In the genomic region with DNA sequence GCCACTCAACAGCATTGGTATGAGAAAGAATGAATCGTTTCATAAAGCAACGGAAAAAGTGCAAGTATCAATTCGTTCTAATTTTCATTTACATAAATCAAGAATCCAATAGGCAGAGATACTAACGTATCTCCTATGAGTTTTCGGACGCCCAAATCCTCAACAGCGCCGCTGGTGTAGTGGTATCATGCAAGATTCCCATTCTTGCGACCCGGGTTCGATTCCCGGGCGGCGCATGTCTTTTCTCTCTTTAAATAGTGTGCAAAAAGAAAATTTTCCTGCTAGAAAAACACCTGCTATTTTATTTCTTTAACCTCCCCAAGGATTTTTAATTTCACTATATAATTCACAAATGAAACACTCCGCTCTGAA, we compare ENCODE assay signal across 8 mouse cellular contexts. TPM values are rescaled to one million over a fixed set of nuclear protein-coding genes. Genes with fewer than 3 reads are reported as not detected.
A peak's percentile ranks its signal among the peaks of the same experiment; 100 is the strongest.
DNase-seq lines count a peak whose midpoint lies in the region; ATAC-seq and TF ChIP-seq lines count a peak whose summit lies in the region.

No protein-coding gene starts in this region.

- peak; percentile 83 for DNase-seq in adrenal gland, postnatal 25 days
- peak; percentile 91 for DNase-seq in kidney, postnatal 10 days
- DNase-seq in neural tube, embryonic 10.5 days (ENCODE audit: extremely low spot score, low spot score) = peak; percentile 90
- DNase-seq in testis, postnatal 10 days (ENCODE audit: low spot score) = peak; percentile 91

- peak overlapping the region; percentile 98 for H3K9ac ChIP-seq in embryonic facial prominence, embryonic 12.5 days
- H3K9ac ChIP-seq in heart, embryonic 13.5 days = peak overlapping the region; percentile 98
- H3K9ac ChIP-seq in liver, embryonic 12.5 days = peak overlapping the region; percentile 96

- peak overlapping the region; percentile 100 for H3K27ac ChIP-seq in embryonic facial prominence, embryonic 12.5 days
- H3K27ac ChIP-seq in heart, embryonic 13.5 days (replicated peaks) = peak overlapping the region; percentile 100
- peak overlapping the region; percentile 96 for H3K27ac ChIP-seq in liver, embryonic 12.5 days

- ATAC-seq in embryonic facial prominence, embryonic 12.5 days (ENCODE audit: insufficient number of reproducible peaks, insufficient read depth, low FRiP score, low TSS enrichment) = no peak
- no peak for ATAC-seq in heart, embryonic 13.5 days (ENCODE audit: extremely low read depth, insufficient number of reproducible peaks, low FRiP score, low TSS enrichment)
- ATAC-seq in liver, embryonic 12.5 days = peak; percentile 73

- WGBS in embryonic facial prominence, embryonic 12.5 days = under 1% methylated on average over 15 of the region's 15 CpGs
- under 1% methylated on average over 15 of the region's 15 CpGs for WGBS in heart, embryonic 13.5 days
- WGBS in liver, embryonic 12.5 days (ENCODE audit: insufficient replicate concordance) = under 1% methylated on average over 15 of the region's 15 CpGs

- TF ChIP-seq CTCF in C2C12 (IDR thresholded peaks at IDR 0.05; ENCODE audit: control insufficient read depth, insufficient read depth, insufficient read length) = no peak

- no peaks in the 10 kb centered on the region for H3K9me3 ChIP-seq in embryonic facial prominence, embryonic 12.5 days
- no peaks in the 10 kb centered on the region for H3K9me3 ChIP-seq in heart, embryonic 13.5 days
- H3K9me3 ChIP-seq in liver, embryonic 12.5 days (replicated peaks) = no peaks in the 10 kb centered on the region

- no peaks in the 10 kb centered on the region for H3K27me3 ChIP-seq in C2C12 (ENCODE audit: control insufficient read depth, insufficient read depth, insufficient read length)
- no peaks in the 10 kb centered on the region for H3K27me3 ChIP-seq in embryonic facial prominence, embryonic 12.5 days
- H3K27me3 ChIP-seq in heart, embryonic 13.5 days (replicated peaks) = peaks cover 5% of the 10 kb centered on the region
- no peaks in the 10 kb centered on the region for H3K27me3 ChIP-seq in liver, embryonic 12.5 days (replicated peaks)

- H3K4me3 ChIP-seq in C2C12 (ENCODE audit: insufficient read depth, poor library complexity, severe bottlenecking) = peak overlapping the region; percentile 91
- peak overlapping the region; percentile 83 for H3K4me3 ChIP-seq in embryonic facial prominence, embryonic 12.5 days
- H3K4me3 ChIP-seq in heart, embryonic 13.5 days = peak overlapping the region; percentile 84
- H3K4me3 ChIP-seq in liver, embryonic 12.5 days = peak overlapping the region; percentile 98

- H3ac ChIP-seq in C2C12 (ENCODE audit: control insufficient read depth, insufficient read length, low read depth) = no peak overlapping the region

- peak overlapping the region; percentile 39 for H3K4me2 ChIP-seq in embryonic facial prominence, embryonic 12.5 days (replicated peaks)
- H3K4me2 ChIP-seq in heart, embryonic 13.5 days = peak overlapping the region; percentile 72
- H3K4me2 ChIP-seq in liver, embryonic 12.5 days = peak overlapping the region; percentile 80

- H3K79me2 ChIP-seq in C2C12 (ENCODE audit: control insufficient read depth, insufficient read depth) = peaks cover 46% of the 10 kb centered on the region

- H3K4me1 ChIP-seq in embryonic facial prominence, embryonic 12.5 days = peaks cover 8% of the 10 kb centered on the region; the same call in 1 of the 2 replicates
- peaks cover 23% of the 10 kb centered on the region for H3K4me1 ChIP-seq in heart, embryonic 13.5 days
- H3K4me1 ChIP-seq in liver, embryonic 12.5 days = peaks cover 41% of the 10 kb centered on the region

- peaks cover 40% of the 10 kb centered on the region for H3K79me3 ChIP-seq in C2C12 (ENCODE audit: low read depth)

- H3K36me3 ChIP-seq in C2C12 (ENCODE audit: control insufficient read depth, insufficient read depth) = peaks cover 13% of the 10 kb centered on the region
- peaks cover 4% of the 10 kb centered on the region; the same call in 1 of the 2 replicates for H3K36me3 ChIP-seq in embryonic facial prominence, embryonic 12.5 days
- peaks cover 20% of the 10 kb centered on the region for H3K36me3 ChIP-seq in heart, embryonic 13.5 days
- peaks cover 21% of the 10 kb centered on the region for H3K36me3 ChIP-seq in liver, embryonic 12.5 days

TF ChIP-seq in C2C12, 6 proteins besides CTCF, POLR2A, EP300 and RAD21:
- TF ChIP-seq MAX (IDR thresholded peaks at IDR 0.05) = no peak
- TF ChIP-seq USF1 (IDR thresholded peaks at IDR 0.05; ENCODE audit: low read depth) = no peak
- TF ChIP-seq CEBPB (IDR thresholded peaks at IDR 0.05; ENCODE audit: low read depth) = no peak
- no peak for TF ChIP-seq MYOG (IDR thresholded peaks at IDR 0.05; ENCODE audit: control insufficient read depth, extremely low read depth, insufficient read length)
- TF ChIP-seq FOSL1 (IDR thresholded peaks at IDR 0.05; ENCODE audit: insufficient read depth, low read length, poor library complexity, severe bottlenecking) = no peak
- no peak for TF ChIP-seq MYOD1 (IDR thresholded peaks at IDR 0.05; ENCODE audit: control insufficient read depth, insufficient read length, low read depth)
TF ChIP-seq in C2C12: peak in this region for 0.

RNA-seq across cellular contexts. Expression of gene Tia1, which starts 0.3 kb away (rescaled TPM):
- 12.9 TPM for polyA plus RNA-seq in C2C12 (2012; fragmentation: generic; extraction: Trizol)
- 82.0 and 85.8 TPM in 2 replicates for total RNA-seq in adrenal gland, postnatal 25 days (2021)
- polyA plus RNA-seq in embryonic facial prominence, embryonic 12.5 days (2016; fragmentation: Nextera tagmentation; extraction: Ambion mirVana) = 318 and 338 TPM in 2 replicates
- 120 and 125 TPM in 2 replicates for polyA plus RNA-seq in heart, embryonic 13.5 days (2015; fragmentation: Nextera tagmentation; extraction: Ambion mirVana)
- 45.2 and 46.2 TPM in 2 replicates for polyA plus RNA-seq in liver, embryonic 12.5 days (2016; fragmentation: Nextera tagmentation; extraction: Ambion mirVana)

RNA-seq across cellular contexts. Expression of gene Pcyox1, which starts 6.8 kb away (rescaled TPM):
- polyA plus RNA-seq in C2C12 (2012; fragmentation: generic; extraction: Trizol) = 23.7 TPM
- total RNA-seq in adrenal gland, postnatal 25 days (2021) = 208 and 254 TPM in 2 replicates
- 85.3 and 86.4 TPM in 2 replicates for polyA plus RNA-seq in embryonic facial prominence, embryonic 12.5 days (2016; fragmentation: Nextera tagmentation; extraction: Ambion mirVana)
- polyA plus RNA-seq in heart, embryonic 13.5 days (2015; fragmentation: Nextera tagmentation; extraction: Ambion mirVana) = 51.2 and 52.0 TPM in 2 replicates
- polyA plus RNA-seq in liver, embryonic 12.5 days (2016; fragmentation: Nextera tagmentation; extraction: Ambion mirVana) = 41.5 and 45.9 TPM in 2 replicates

RNA-seq across cellular contexts. Expression of gene Gm44790, which starts 22.7 kb away (rescaled TPM):
- not detected for polyA plus RNA-seq in C2C12 (2012; fragmentation: generic; extraction: Trizol)
- not detected in 2 replicates for total RNA-seq in adrenal gland, postnatal 25 days (2021)
- not detected in 2 replicates for polyA plus RNA-seq in embryonic facial prominence, embryonic 12.5 days (2016; fragmentation: Nextera tagmentation; extraction: Ambion mirVana)
- 0.60 TPM in 1 of 2 replicates, not detected in the other for polyA plus RNA-seq in heart, embryonic 13.5 days (2015; fragmentation: Nextera tagmentation; extraction: Ambion mirVana)
- polyA plus RNA-seq in liver, embryonic 12.5 days (2016; fragmentation: Nextera tagmentation; extraction: Ambion mirVana) = not detected in 2 replicates

RNA-seq across cellular contexts. Expression of gene Snrpg, which starts 32.6 kb away (rescaled TPM):
- 354 TPM for polyA plus RNA-seq in C2C12 (2012; fragmentation: generic; extraction: Trizol)
- 378 and 463 TPM in 2 replicates for total RNA-seq in adrenal gland, postnatal 25 days (2021)
- 637 and 711 TPM in 2 replicates for polyA plus RNA-seq in embryonic facial prominence, embryonic 12.5 days (2016; fragmentation: Nextera tagmentation; extraction: Ambion mirVana)
- 315 and 377 TPM in 2 replicates for polyA plus RNA-seq in heart, embryonic 13.5 days (2015; fragmentation: Nextera tagmentation; extraction: Ambion mirVana)
- 493 and 510 TPM in 2 replicates for polyA plus RNA-seq in liver, embryonic 12.5 days (2016; fragmentation: Nextera tagmentation; extraction: Ambion mirVana)

RNA-seq across cellular contexts. Expression of gene C87436, which starts 34.5 kb away (rescaled TPM):
- polyA plus RNA-seq in C2C12 (2012; fragmentation: generic; extraction: Trizol) = 10.4 TPM
- 26.0 and 31.3 TPM in 2 replicates for total RNA-seq in adrenal gland, postnatal 25 days (2021)
- 27.0 and 30.3 TPM in 2 replicates for polyA plus RNA-seq in embryonic facial prominence, embryonic 12.5 days (2016; fragmentation: Nextera tagmentation; extraction: Ambion mirVana)
- polyA plus RNA-seq in heart, embryonic 13.5 days (2015; fragmentation: Nextera tagmentation; extraction: Ambion mirVana) = 16.8 and 20.0 TPM in 2 replicates
- polyA plus RNA-seq in liver, embryonic 12.5 days (2016; fragmentation: Nextera tagmentation; extraction: Ambion mirVana) = 17.9 and 18.8 TPM in 2 replicates
